Mouse (Mus musculus) C2C12 (cell line): ENCODE measurements around the gene Caprin1.

Experiments used
- CEBPB ChIP-seq: IDR thresholded peaks from one replicate; pipeline ENCODE4 v1.6.1; 2011; ENCODE audit warnings: low read depth, mild to moderate bottlenecking, control low read depth, moderate library complexity
- CTCF ChIP-seq: IDR thresholded peaks from one replicate; pipeline ENCODE4 v1.5.1; 2011; ENCODE audit not compliant: control insufficient read depth, insufficient read depth, insufficient read length
- MAX ChIP-seq: IDR thresholded peaks from one replicate; pipeline ENCODE4 v1.6.1; 2011; ENCODE audit warnings: mild to moderate bottlenecking, control low read depth
- MYOD1 ChIP-seq: IDR thresholded peaks from one replicate; pipeline ENCODE4 v1.6.1; 2011; ENCODE audit warnings: low read depth; ENCODE audit not compliant: control insufficient read depth, insufficient read length
- USF1 ChIP-seq: IDR thresholded peaks from one replicate; pipeline ENCODE4 v1.6.1; 2011; ENCODE audit warnings: low read depth, mild to moderate bottlenecking, control low read depth, moderate library complexity

GRCm38 (mm10) chr2:103792009-103792408 is 5.4 kb downstream of the Caprin1 start:
- TF ChIP-seq CTCF (no peak), USF1 (no peak), MYOD1 (no peak), MAX (no peak), CEBPB (no peak)
